ENCODE assay signal across 18 mouse cellular contexts in genomic region chr5:88790675-88791074, GRCm38 (mm10). TPM values are rescaled to one million over a fixed set of nuclear protein-coding genes. Genes with fewer than 3 reads are reported as not detected.
DNase-seq lines count a peak whose midpoint lies in the region; ATAC-seq and TF ChIP-seq lines count a peak whose summit lies in the region.
"Had no signal": no experiment of that assay in that cellular context is flagged by ENCODE, and none has a peak within 500 bp of the region (broad histone marks: within the 10 kb centered on the region; RNA-seq: fewer than 3 reads in every experiment).

No protein-coding gene starts in this region.

- H3K36me3 ChIP-seq in lung, embryonic 14.5 days (ENCODE audit: insufficient read depth) = 0 out of 2 replicates have a peak, but pooled peaks cover 8% of the 10 kb centered on the region
- H3K36me3 ChIP-seq: hindbrain, embryonic 15.5 days had no signal

- in situ Hi-C loops in Patski (cut with MboI; ENCODE audit: low pct_unique_long_range_greater_than_20kb) = no loop called here

- ATAC-seq in frontal cortex, adult (ENCODE audit: low TSS enrichment) = peak; percentile 91
- no peak for ATAC-seq in lung, embryonic 14.5 days (ENCODE audit: insufficient read depth)
- ATAC-seq in Patski = peak; percentile 30
- 0 out of 2 replicates have a peak, but pooled peaks have one; percentile 29 for ATAC-seq in megakaryocyte progenitor cell, adult 5-6 weeks (replicated peaks; ENCODE audit: poor library complexity)

- H3K4me3 ChIP-seq in lung, embryonic 14.5 days (ENCODE audit: low read depth, low read length) = no peak overlapping the region
- H3K4me3 ChIP-seq: forebrain, embryonic 12.5 days; heart, adult 2 months; hindbrain, embryonic 15.5 days had no signal

- DNase-seq in frontal cortex, postnatal 25 days (ENCODE audit: low spot score in 2 of 2) = no peak
- DNase-seq in lung, embryonic 14.5 days = peak; percentile 21
- DNase-seq in lung, postnatal 14 days = no peak
- DNase-seq in Patski (ENCODE audit: low read depth, low spot score) = no peak
- DNase-seq in ovary, postnatal 10 days (ENCODE audit: low spot score) = no peak
- no peak for DNase-seq in yolk sac, embryonic 10.5 days (ENCODE audit: low spot score)
- DNase-seq: adrenal gland, postnatal 10 days; cerebellum, adult 11 months; cerebellum, adult 8-10 months; cerebellum, postnatal 25 days; gastrocnemius, postnatal 10 days; heart, adult 2 months; heart, postnatal 36 days had no signal

- no peak overlapping the region for H3K27ac ChIP-seq in lung, embryonic 14.5 days (ENCODE audit: low read depth)
- H3K27ac ChIP-seq: forebrain, embryonic 12.5 days; heart, adult 2 months; hindbrain, embryonic 15.5 days had no signal

- POLR2A ChIA-PET in Patski (lab: Charles Lee) = interaction anchor here (0.6 kb wide), 1 partner anchor 362 kb away, joined by 3 read pairs; no protein-coding TSS in a partner anchor

- peaks cover 6% of the 10 kb centered on the region for H3K4me1 ChIP-seq in lung, embryonic 14.5 days (ENCODE audit: insufficient read depth)
- H3K4me1 ChIP-seq: forebrain, embryonic 12.5 days; hindbrain, embryonic 15.5 days had no signal

- H3K9ac ChIP-seq in lung, embryonic 14.5 days = no peak overlapping the region
- H3K9ac ChIP-seq: forebrain, embryonic 12.5 days; hindbrain, embryonic 15.5 days had no signal

- H3K9me3 ChIP-seq in lung, embryonic 14.5 days (ENCODE audit: low read depth, low read length) = no peaks in the 10 kb centered on the region
- H3K9me3 ChIP-seq: forebrain, embryonic 12.5 days; hindbrain, embryonic 15.5 days had no signal

- 32% methylated on average over 9 of the region's 9 CpGs for WGBS in lung, embryonic 14.5 days

- TF ChIP-seq CTCF in lung, embryonic 14.5 days (IDR thresholded peaks at IDR 0.05; ENCODE audit: low read depth) = no peak
- no peak for TF ChIP-seq CTCF in Patski (IDR thresholded peaks at IDR 0.05)

- CTCF ChIA-PET in Patski (lab: Charles Lee) = interaction anchor here (0.7 to 2.1 kb wide), 7 partner anchors 9 to 453 kb away, joined by 3 to 11 read pairs (median 4); no protein-coding TSS in a partner anchor

- H3K4me2 ChIP-seq in lung, embryonic 14.5 days = no peak overlapping the region
- H3K4me2 ChIP-seq: forebrain, embryonic 12.5 days; heart, embryonic 11.5 days; hindbrain, embryonic 15.5 days had no signal

- H3K27me3 ChIP-seq in lung, embryonic 14.5 days (ENCODE audit: insufficient read depth, low read length) = no peaks in the 10 kb centered on the region
- peaks cover 10% of the 10 kb centered on the region for H3K27me3 ChIP-seq in Patski
- H3K27me3 ChIP-seq: forebrain, embryonic 12.5 days; hindbrain, embryonic 15.5 days had no signal

RNA-seq across cellular contexts. Expression of gene Dck, which starts 25.9 kb away (rescaled TPM):
- polyA plus RNA-seq in lung, embryonic 14.5 days (2014; fragmentation: Nextera tagmentation; extraction: Ambion mirVana) = 61.5 and 61.7 TPM in 2 replicates
- polyA plus RNA-seq in Patski (2021) = 15.0 TPM
- 44.5 and 48.0 TPM in 2 replicates for total RNA-seq in megakaryocyte progenitor cell, adult 5-6 weeks (2015)
- 19.6 and 26.6 TPM in 2 replicates for total RNA-seq in megakaryocyte progenitor cell, adult 5-6 weeks (2017)
